Mouse (Mus musculus) G1E (cell line): ENCODE data around the gene 2210011C24Rik.

Experiments
- CTCF ChIP-seq: IDR thresholded peaks from 2 replicates; pipeline ENCODE4 v1.5.1; 2012; ENCODE audit warnings: low read depth, low read length, inconsistent platforms, mixed read lengths
- TAL1 ChIP-seq: conservative IDR thresholded peaks from 2 replicates; pipeline ENCODE4 v1.6.1; 2012; ENCODE audit warnings: low read depth, low read length, inconsistent platforms, mixed read lengths

- TF ChIP-seq CTCF (no peak), TAL1 (no peak)
Measured at GRCm38 (mm10) chr8:84010625-84011611, 1.1 kb downstream of the 2210011C24Rik start.
